Mouse (Mus musculus) right cerebral cortex, postnatal 4 days (tissue): Measurements from ENCODE around the gene Abracl.
A peak's percentile ranks its signal among the peaks of the same experiment; 100 is the strongest.

Experiments used
- DNase-seq: peaks from one replicate; pipeline ENCODE4 v3.0.0-alpha.2; 2022

Gene Abracl

GRCm38 (mm10) chr10:18021576-18022311, 1.3 kb downstream of the Abracl start:
- DNase-seq = no peak

- DNase-seq = no peak
Observed at GRCm38 (mm10) chr10:18020846-18021245, 2.2 kb downstream of the Abracl start.

- no peak for DNase-seq
Observed at GRCm38 (mm10) chr10:18020443-18020842, 2.6 kb downstream of the Abracl start.

DNA sequence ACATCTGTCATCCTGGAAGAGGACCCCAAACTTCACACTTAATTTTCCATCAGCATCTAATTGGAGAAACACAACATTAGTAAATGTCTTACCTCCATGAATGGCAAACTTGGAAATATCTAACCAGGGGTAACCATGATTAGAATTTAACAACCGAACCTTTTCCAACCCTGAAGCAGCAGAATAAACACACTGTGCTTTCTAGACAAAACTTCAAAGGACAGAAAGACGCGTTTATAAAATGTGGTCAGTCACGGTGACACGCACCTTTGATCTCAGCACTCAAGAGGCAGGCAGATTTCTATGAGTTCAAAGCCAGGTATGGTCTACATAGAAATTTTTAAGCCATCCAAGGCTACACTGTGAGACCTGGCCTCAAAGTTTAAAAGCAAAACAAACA, 11.3 kb downstream of the Abracl start:
- no peak for DNase-seq

DNA sequence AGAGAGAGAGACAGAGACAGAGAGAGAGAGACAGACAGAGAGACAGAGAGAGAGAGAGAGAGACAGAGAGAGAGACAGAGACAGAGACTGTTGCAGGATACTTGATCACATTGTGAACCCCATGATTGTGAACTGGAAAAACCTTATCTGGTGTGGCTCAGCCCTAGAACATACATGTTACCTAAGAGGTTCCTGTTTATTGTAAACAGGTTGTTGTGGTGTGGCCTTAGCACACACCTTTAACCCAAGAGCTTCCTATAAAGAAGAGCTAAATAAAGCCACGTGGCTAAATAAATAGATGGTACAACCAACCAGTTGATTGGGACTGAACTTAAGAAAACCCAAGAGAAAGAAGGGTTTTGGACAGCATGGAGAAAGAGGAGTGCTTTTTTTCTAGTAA, 13.3 kb downstream of the Abracl start:
- DNase-seq = no peak

- no peak for DNase-seq
Observed at GRCm38 (mm10) chr10:18008118-18008517, 15.0 kb downstream of the Abracl start.

DNA sequence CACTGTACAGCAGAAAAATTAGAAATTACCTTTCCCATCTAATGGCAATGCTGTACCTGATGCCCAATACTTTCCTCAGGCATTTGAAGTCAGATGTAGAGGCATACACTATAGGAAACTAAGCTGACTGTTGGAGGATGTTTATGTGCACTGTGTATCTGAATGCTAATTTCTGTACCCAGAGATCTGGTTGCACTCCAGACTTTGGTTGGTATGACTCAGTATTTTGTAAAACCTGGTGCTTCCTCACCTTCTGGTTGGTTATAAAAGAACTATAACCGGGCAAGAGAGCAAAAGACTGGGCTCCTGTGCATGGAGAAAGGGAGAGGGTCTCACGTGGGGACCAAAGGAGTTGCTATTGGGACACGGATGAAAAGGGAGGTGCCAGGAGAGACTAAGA, 15.8 kb downstream of the Abracl start:
- DNase-seq = no peak

DNA sequence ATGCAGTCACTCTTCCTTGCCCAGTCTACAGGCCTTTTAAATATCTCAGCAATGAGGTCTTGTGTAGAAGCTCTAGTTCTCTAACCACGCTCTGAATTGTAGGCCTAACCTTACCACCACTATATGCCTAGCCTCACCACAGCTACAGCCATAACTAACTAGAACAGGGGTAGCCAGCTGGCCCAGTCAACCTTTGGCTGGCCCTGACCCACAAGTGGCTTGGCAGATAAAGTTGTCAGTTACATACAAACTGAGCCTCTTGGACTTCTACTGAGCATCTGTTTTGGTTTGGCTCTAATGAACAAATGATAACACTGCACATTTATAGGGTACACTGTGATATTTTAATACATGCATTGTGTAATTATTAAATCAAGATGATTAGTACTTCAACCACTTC, 16.3 kb downstream of the Abracl start:
- no peak for DNase-seq

GRCm38 (mm10) chr10:18005136-18005955, 17.7 kb downstream of the Abracl start:
- DNase-seq = no peak

DNA sequence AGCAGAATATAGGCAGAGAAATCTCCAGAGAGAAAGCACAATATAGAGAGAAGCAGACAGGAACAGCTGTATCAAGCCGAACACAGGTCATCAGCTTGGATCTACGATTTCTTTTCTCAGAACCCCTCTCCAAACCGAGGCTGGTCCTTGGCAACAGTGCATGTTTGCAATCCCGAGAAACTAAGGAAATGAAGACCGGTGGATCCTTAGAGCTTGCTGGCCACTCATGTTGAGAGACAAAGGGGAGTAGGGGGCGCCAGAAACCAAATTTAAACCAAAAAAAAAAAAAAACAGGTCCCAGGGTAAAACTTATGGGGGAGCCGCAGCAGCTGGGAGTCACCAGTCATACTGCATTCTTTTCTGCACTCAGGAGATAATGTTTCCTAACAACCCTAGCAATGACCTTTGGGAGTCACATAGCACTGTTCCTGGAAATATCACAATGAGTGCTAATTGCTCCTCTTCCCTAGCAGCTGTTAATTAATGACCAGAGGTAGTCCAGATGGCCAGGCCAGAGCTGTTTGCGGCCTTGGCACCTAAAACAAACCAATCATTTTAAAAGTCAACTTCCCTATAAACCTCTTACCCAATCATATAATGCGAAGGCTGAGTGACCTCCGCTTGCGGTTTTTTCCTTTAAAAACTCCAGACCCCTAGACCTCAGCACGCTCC, 19.0 kb downstream of the Abracl start:
- DNase-seq = no peak

- no peak for DNase-seq
Observed at GRCm38 (mm10) chr10:17990576-17990975, 32.5 kb downstream of the Abracl start.

- no peak for DNase-seq
Observed at GRCm38 (mm10) chr10:17989136-17989535, 34.0 kb downstream of the Abracl start.

GRCm38 (mm10) chr10:17987823-17988423, 35.2 kb downstream of the Abracl start:
- DNase-seq = no peak

- DNase-seq = peak; percentile 61
Observed at GRCm38 (mm10) chr10:17983313-17983712, 39.8 kb downstream of the Abracl start.

DNA sequence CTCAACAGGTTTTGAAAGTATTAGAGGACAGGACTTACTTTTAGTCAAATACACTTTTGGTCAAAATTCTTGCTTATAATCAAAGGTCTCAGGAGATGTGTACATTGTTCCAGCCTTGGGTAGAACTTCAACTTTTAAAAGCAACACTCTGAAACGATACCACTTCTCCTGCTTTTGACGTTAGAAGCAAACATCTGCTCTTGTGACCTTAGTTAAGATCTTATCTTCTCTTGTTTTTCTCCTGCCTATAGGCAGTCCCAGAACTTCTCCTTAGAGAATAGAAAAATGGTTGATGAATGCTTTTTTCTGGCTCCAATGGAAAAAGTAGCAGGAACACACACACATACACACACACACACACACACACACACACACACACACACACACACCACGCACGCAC, 57.0 kb downstream of the Abracl start:
- DNase-seq = no peak
